Mouse (Mus musculus) midbrain, postnatal 0 days (tissue): ENCODE data around the gene AC131692.1. TPM values are rescaled to one million over a fixed set of nuclear protein-coding genes. Genes with fewer than 3 reads are reported as not detected.

Experiments
- ATAC-seq: fragments of 200-750 bp; cut with Nextera tagmentation; 2 replicates; pipeline ENCODE4 v1.8.0; 2017; ENCODE audit warnings: moderate number of reproducible peaks, mild to moderate bottlenecking, moderate TSS enrichment, moderate library complexity; ENCODE audit not compliant: low FRiP score
- DNase-seq: peaks from one replicate; pipeline ENCODE4 v3.0.0-alpha.2; 2015; ENCODE audit warnings: low spot score
- H3K27ac ChIP-seq: fragments of 300-500 bp; sonication (generic); 2 replicates; pipeline ENCODE4 v1.5.1; 2014; ENCODE audit warnings: low read depth, mild to moderate bottlenecking, low read length, mixed read lengths
- H3K27me3 ChIP-seq: fragments of 300-500 bp; sonication (generic); 2 replicates; pipeline ENCODE4 v1.6.1; 2014; ENCODE audit warnings: low read length, control low read depth, mixed read lengths; ENCODE audit not compliant: insufficient read depth
- H3K36me3 ChIP-seq: fragments of 300-500 bp; sonication (generic); 2 replicates; pipeline ENCODE4 v1.6.1; 2014; ENCODE audit warnings: low read length, control low read depth, mixed read lengths; ENCODE audit not compliant: insufficient read depth
- H3K4me1 ChIP-seq: fragments of 300-500 bp; sonication (generic); 2 replicates; pipeline ENCODE4 v1.6.1; 2014; ENCODE audit warnings: mild to moderate bottlenecking, control low read depth, antibody characterized with exemption, low read length, mixed read lengths; ENCODE audit not compliant: insufficient read depth
- H3K4me2 ChIP-seq: fragments of 300-500 bp; sonication (generic); 2 replicates; pipeline ENCODE4 v1.6.1; 2014; ENCODE audit warnings: low read depth, mild to moderate bottlenecking, low read length, mixed read lengths; ENCODE audit not compliant: poor library complexity, severe bottlenecking
- H3K4me3 ChIP-seq: fragments of 300-500 bp; sonication (generic); 2 replicates; pipeline ENCODE4 v1.5.1; 2014; ENCODE audit warnings: low read depth, mild to moderate bottlenecking, low read length, moderate library complexity
- H3K9ac ChIP-seq: fragments of 300-500 bp; sonication (generic); replicated peaks from 2 replicates; pipeline ENCODE4 v1.6.1; 2014; ENCODE audit warnings: mild to moderate bottlenecking, low read length, moderate library complexity, mixed read lengths; ENCODE audit not compliant: poor library complexity, severe bottlenecking
- H3K9me3 ChIP-seq: fragments of 300-500 bp; sonication (generic); 2 replicates; pipeline ENCODE4 v1.6.1; 2016; ENCODE audit warnings: low read length, control low read depth
- CTCF ChIP-seq: IDR thresholded peaks from 2 replicates; pipeline ENCODE4 v1.5.1; 2016; ENCODE audit warnings: antibody characterized with exemption, mild to moderate bottlenecking
- WGBS: fragments of 180-500 bp; shearing (Covaris S2); extraction: QIAGEN DNeasy Blood & Tissue Kit; methylation state at CpG from one replicate; pipeline ENCODE4 v1.1.7; 2014; 5-methylcytosine and 5-hydroxymethylcytosine counted together
- microRNA-seq: library from miRNA; unstranded; fragments of <30 nt; microRNA quantifications from one replicate; pipeline ENCODE4, GENCODE M21; 2016; ENCODE audit warnings: borderline number of aligned reads
- polyA plus RNA-seq: library from polyadenylated mRNA; unstranded; fragments of >200 nt; fragmentation: Nextera tagmentation; extraction: Ambion mirVana; gene quantifications from 2 replicates; pipeline ENCODE4 v1.2.1, GENCODE M21; 2015
- total RNA-seq: library from RNA; depleted of rRNA; stranded (reverse); fragments of >200 nt; gene quantifications from 2 replicates; pipeline ENCODE4 v1.2.3, GENCODE M21; 2014; rRNA removed

Gene AC131692.1
- total and polyA plus RNA-seq, 2 experiments from 2014 or later: not detected

- Histone ChIP-seq H3K4me3 (no peak overlapping the region), H3K4me1 (peaks cover 10% of the 10 kb centered on the region), H3K9ac (no peak overlapping the region), H3K27me3 (no peaks in the 10 kb centered on the region), H3K9me3 (no peaks in the 10 kb centered on the region), H3K27ac (no peak overlapping the region), H3K36me3 (peaks cover 31% of the 10 kb centered on the region), H3K4me2 (no peak overlapping the region)
- 89% methylated on average over 3 of the region's 3 CpGs for WGBS
- no peak for DNase-seq
- no peak for ATAC-seq
- TF ChIP-seq CTCF: no peak
Measured at GRCm38 (mm10) chr19:6136397-6136796, 42.2 kb downstream of the AC131692.1 start.

- Histone ChIP-seq H3K4me3 (peak overlapping the region; percentile 54), H3K27ac (peak overlapping the region; percentile 96), H3K9ac (peak overlapping the region; percentile 75; the same call in 1 of the 2 replicates), H3K9me3 (no peaks in the 10 kb centered on the region), H3K4me1 (peaks cover 10% of the 10 kb centered on the region), H3K4me2 (peak overlapping the region; percentile 55), H3K36me3 (peaks cover 24% of the 10 kb centered on the region), H3K27me3 (no peaks in the 10 kb centered on the region)
- ATAC-seq: no peak
- WGBS: 92% methylated on average over 6 of the region's 6 CpGs
- no peak for TF ChIP-seq CTCF
- DNase-seq: no peak
Measured at GRCm38 (mm10) chr19:6139701-6140100, 45.5 kb downstream of the AC131692.1 start.

GRCm38 (mm10) chr19:6140374-6140677 lies 46.1 kb downstream of the AC131692.1 start:
- Histone ChIP-seq H3K4me1 (peaks cover 10% of the 10 kb centered on the region), H3K9me3 (no peaks in the 10 kb centered on the region), H3K27me3 (no peaks in the 10 kb centered on the region), H3K4me3 (peak overlapping the region; percentile 54), H3K4me2 (peak overlapping the region; percentile 55), H3K9ac (peak overlapping the region; percentile 75), H3K36me3 (peaks cover 18% of the 10 kb centered on the region), H3K27ac (peak overlapping the region; percentile 96)
- DNase-seq: no peak
- 7% methylated on average over 16 of the region's 16 CpGs for WGBS
- no peak for TF ChIP-seq CTCF
- ATAC-seq: no peak

GRCm38 (mm10) chr19:6140678-6141393 lies 46.6 kb downstream of the AC131692.1 start, which contains the start of gene Batf2:
Gene Batf2 (plus strand): TSS chr19:6140983.
- no peaks in the 10 kb centered on the region for H3K27me3 ChIP-seq
- peak within 1 kb of the TSS; percentile 54 for H3K4me3 ChIP-seq
- H3K4me2 ChIP-seq: peak within 1 kb of the TSS; percentile 55
- peaks cover 10% of the 10 kb centered on the region for H3K4me1 ChIP-seq
- peaks cover 14% of the 10 kb centered on the region for H3K36me3 ChIP-seq
- H3K27ac ChIP-seq: peak within 1 kb of the TSS; percentile 96
- H3K9ac ChIP-seq: peak within 1 kb of the TSS; percentile 75
- DNase-seq: peak; percentile 98
- ATAC-seq: peak; percentile 93
- no peaks in the 10 kb centered on the region for H3K9me3 ChIP-seq
- peak; percentile 81 for TF ChIP-seq CTCF
- WGBS: under 1% methylated on average over 61 of the region's 68 CpGs

- Histone ChIP-seq H3K4me1 (peaks cover 10% of the 10 kb centered on the region), H3K4me3 (peak within 1 kb of the TSS; percentile 54), H3K27ac (peak within 1 kb of the TSS; percentile 96), H3K36me3 (peaks cover 9% of the 10 kb centered on the region), H3K27me3 (no peaks in the 10 kb centered on the region), H3K4me2 (peak within 1 kb of the TSS; percentile 55), H3K9ac (peak within 1 kb of the TSS; percentile 75), H3K9me3 (no peaks in the 10 kb centered on the region)
- DNase-seq: peak; percentile 96
- peak; percentile 85 for ATAC-seq
- under 1% methylated on average over 15 of the region's 15 CpGs for WGBS
- peak; percentile 70 for TF ChIP-seq CTCF
Measured at GRCm38 (mm10) chr19:6141394-6141749, 47.2 kb downstream of the AC131692.1 start, which contains the start of gene Arl2. Gene Arl2 (minus strand): TSS chr19:6141548.

- Histone ChIP-seq H3K4me1 (peaks cover 4% of the 10 kb centered on the region), H3K4me2 (no peak overlapping the region), H3K27me3 (no peaks in the 10 kb centered on the region), H3K4me3 (no peak overlapping the region), H3K27ac (no peak overlapping the region), H3K9me3 (no peaks in the 10 kb centered on the region), H3K36me3 (no peaks in the 10 kb centered on the region), H3K9ac (no peak overlapping the region)
- ATAC-seq (no peak), DNase-seq (no peak)
- 77% methylated on average over 5 of the region's 5 CpGs for WGBS
- TF ChIP-seq CTCF: no peak; the same call in 1 of the 2 replicates
Measured at GRCm38 (mm10) chr19:6144842-6145241, 50.6 kb downstream of the AC131692.1 start.

Small RNAs within 50 kb of the gene (microRNA-seq; reads per million reads assigned to microRNA genes)
- 3.4 reads per million, percentile 2 among the genes with 10 or more reads in this experiment for gene Mir6988

Other genes starting within 250 kb of the AC131692.1 start
Only the 30 nearest of the 31 such genes appear.
- 11.2 and 19.1 TPM in 2 replicates for gene Frmd8, start 219.1 kb upstream of the AC131692.1 start, total RNA-seq
- gene Frmd8, start 219.1 kb upstream of the AC131692.1 start, polyA plus RNA-seq: 11.2 and 11.7 TPM in 2 replicates
- gene Slc25a45, start 216.6 kb upstream of the AC131692.1 start, total RNA-seq: 3.7 and 4.8 TPM in 2 replicates
- 2.1 and 2.7 TPM in 2 replicates for gene Slc25a45, start 216.6 kb upstream of the AC131692.1 start, polyA plus RNA-seq
- gene Tigd3, start 200.3 kb upstream of the AC131692.1 start, total RNA-seq: 9.0 and 11.4 TPM in 2 replicates
- 10.6 and 10.9 TPM in 2 replicates for gene Tigd3, start 200.3 kb upstream of the AC131692.1 start, polyA plus RNA-seq
- gene Dpf2, start 181.4 kb upstream of the AC131692.1 start, total RNA-seq: 52.9 and 84.7 TPM in 2 replicates
- gene Dpf2, start 181.4 kb upstream of the AC131692.1 start, polyA plus RNA-seq: 57.7 and 61.0 TPM in 2 replicates
- 20.6 and 28.4 TPM in 2 replicates for gene Cdc42ep2, start 169.6 kb upstream of the AC131692.1 start, total RNA-seq
- 19.2 and 20.9 TPM in 2 replicates for gene Cdc42ep2, start 169.6 kb upstream of the AC131692.1 start, polyA plus RNA-seq
- 17.8 and 21.6 TPM in 2 replicates for gene Pola2, start 130.2 kb upstream of the AC131692.1 start, total RNA-seq
- 16.7 and 16.9 TPM in 2 replicates for gene Pola2, start 130.2 kb upstream of the AC131692.1 start, polyA plus RNA-seq
- not detected in 2 replicates for gene Slc22a20, start 108.3 kb upstream of the AC131692.1 start, total RNA-seq
- gene Slc22a20, start 108.3 kb upstream of the AC131692.1 start, polyA plus RNA-seq: not detected in 2 replicates
- gene Capn1, start 78.5 kb upstream of the AC131692.1 start, total RNA-seq: 7.9 and 13.2 TPM in 2 replicates
- 3.3 and 3.9 TPM in 2 replicates for gene Capn1, start 78.5 kb upstream of the AC131692.1 start, polyA plus RNA-seq
- 27.8 and 36.3 TPM in 2 replicates for gene Syvn1, start 47.8 kb upstream of the AC131692.1 start, total RNA-seq
- 34.6 and 34.8 TPM in 2 replicates for gene Syvn1, start 47.8 kb upstream of the AC131692.1 start, polyA plus RNA-seq
- gene Mrpl49, start 36.6 kb upstream of the AC131692.1 start, total RNA-seq: 34.7 and 37.3 TPM in 2 replicates
- 50.0 and 55.8 TPM in 2 replicates for gene Mrpl49, start 36.6 kb upstream of the AC131692.1 start, polyA plus RNA-seq
- gene Fau, start 36.6 kb upstream of the AC131692.1 start, total RNA-seq: 494 and 628 TPM in 2 replicates
- gene Fau, start 36.6 kb upstream of the AC131692.1 start, polyA plus RNA-seq: 587 and 625 TPM in 2 replicates
- gene Znhit2, start 33.2 kb upstream of the AC131692.1 start, total RNA-seq: 53.3 and 59.1 TPM in 2 replicates
- gene Znhit2, start 33.2 kb upstream of the AC131692.1 start, polyA plus RNA-seq: 40.4 and 41.0 TPM in 2 replicates
- 79.5 and 98.1 TPM in 2 replicates for gene Tm7sf2, start 26.0 kb upstream of the AC131692.1 start, total RNA-seq
- gene Tm7sf2, start 26.0 kb upstream of the AC131692.1 start, polyA plus RNA-seq: 50.2 and 51.6 TPM in 2 replicates
- gene Vps51, start 17.2 kb upstream of the AC131692.1 start, total RNA-seq: 95.7 and 114 TPM in 2 replicates
- 92.4 and 101 TPM in 2 replicates for gene Vps51, start 17.2 kb upstream of the AC131692.1 start, polyA plus RNA-seq
- gene Tmem262, start 14.4 kb upstream of the AC131692.1 start, total RNA-seq: not detected in 2 replicates
- gene Tmem262, start 14.4 kb upstream of the AC131692.1 start, polyA plus RNA-seq: not detected in 2 replicates
- gene Gm28374, start 12.2 kb upstream of the AC131692.1 start, total RNA-seq: not detected in 2 replicates
- gene Gm28374, start 12.2 kb upstream of the AC131692.1 start, polyA plus RNA-seq: 0.81 and 1.1 TPM in 2 replicates
- 76.0 and 97.6 TPM in 2 replicates for gene Zfpl1, start 9.5 kb upstream of the AC131692.1 start, total RNA-seq
- 92.0 and 99.6 TPM in 2 replicates for gene Zfpl1, start 9.5 kb upstream of the AC131692.1 start, polyA plus RNA-seq
- gene Cdca5, start 9.4 kb upstream of the AC131692.1 start, total RNA-seq: 1.3 and 1.6 TPM in 2 replicates
- 1.6 and 1.8 TPM in 2 replicates for gene Cdca5, start 9.4 kb upstream of the AC131692.1 start, polyA plus RNA-seq
- gene Naaladl1, start 11.4 kb downstream of the AC131692.1 start, total RNA-seq: 0.42 and 1.0 TPM in 2 replicates
- gene Naaladl1, start 11.4 kb downstream of the AC131692.1 start, polyA plus RNA-seq: 0.41 and 0.53 TPM in 2 replicates
- gene Sac3d1, start 24.2 kb downstream of the AC131692.1 start, total RNA-seq: 66.6 and 73.1 TPM in 2 replicates
- 52.6 and 53.1 TPM in 2 replicates for gene Sac3d1, start 24.2 kb downstream of the AC131692.1 start, polyA plus RNA-seq
- 51.0 and 66.4 TPM in 2 replicates for gene Snx15, start 33.9 kb downstream of the AC131692.1 start, total RNA-seq
- gene Snx15, start 33.9 kb downstream of the AC131692.1 start, polyA plus RNA-seq: 66.1 and 69.1 TPM in 2 replicates
- gene Batf2, start 46.6 kb downstream of the AC131692.1 start, total RNA-seq: not detected in 2 replicates
- not detected in 2 replicates for gene Batf2, start 46.6 kb downstream of the AC131692.1 start, polyA plus RNA-seq
- 83.4 and 123 TPM in 2 replicates for gene Arl2, start 47.1 kb downstream of the AC131692.1 start, total RNA-seq
- 159 and 174 TPM in 2 replicates for gene Arl2, start 47.1 kb downstream of the AC131692.1 start, polyA plus RNA-seq
- gene Majin, start 90.0 kb downstream of the AC131692.1 start, total RNA-seq: not detected in 2 replicates
- 0.16 and 0.18 TPM in 2 replicates for gene Majin, start 90.0 kb downstream of the AC131692.1 start, polyA plus RNA-seq
- gene Gpha2, start 132.0 kb downstream of the AC131692.1 start, total RNA-seq: not detected in 2 replicates
- gene Gpha2, start 132.0 kb downstream of the AC131692.1 start, polyA plus RNA-seq: 0.31 TPM in 1 of 2 replicates, not detected in the other
- gene Ppp2r5b, start 141.5 kb downstream of the AC131692.1 start, total RNA-seq: 248 and 256 TPM in 2 replicates
- gene Ppp2r5b, start 141.5 kb downstream of the AC131692.1 start, polyA plus RNA-seq: 177 and 189 TPM in 2 replicates
- gene Atg2a, start 147.2 kb downstream of the AC131692.1 start, total RNA-seq: 34.3 and 38.2 TPM in 2 replicates
- gene Atg2a, start 147.2 kb downstream of the AC131692.1 start, polyA plus RNA-seq: 9.6 and 9.7 TPM in 2 replicates
- gene Ehd1, start 182.3 kb downstream of the AC131692.1 start, total RNA-seq: 117 and 139 TPM in 2 replicates
- gene Ehd1, start 182.3 kb downstream of the AC131692.1 start, polyA plus RNA-seq: 73.0 and 74.0 TPM in 2 replicates
- gene Cdc42bpg, start 212.0 kb downstream of the AC131692.1 start, total RNA-seq: 4.8 and 5.4 TPM in 2 replicates
- 0.20 and 0.67 TPM in 2 replicates for gene Cdc42bpg, start 212.0 kb downstream of the AC131692.1 start, polyA plus RNA-seq
- gene Men1, start 240.6 kb downstream of the AC131692.1 start, total RNA-seq: 59.6 and 85.6 TPM in 2 replicates
- 56.8 and 60.6 TPM in 2 replicates for gene Men1, start 240.6 kb downstream of the AC131692.1 start, polyA plus RNA-seq